8 mouse cellular contexts compared by ENCODE assay signal in the genomic region with DNA sequence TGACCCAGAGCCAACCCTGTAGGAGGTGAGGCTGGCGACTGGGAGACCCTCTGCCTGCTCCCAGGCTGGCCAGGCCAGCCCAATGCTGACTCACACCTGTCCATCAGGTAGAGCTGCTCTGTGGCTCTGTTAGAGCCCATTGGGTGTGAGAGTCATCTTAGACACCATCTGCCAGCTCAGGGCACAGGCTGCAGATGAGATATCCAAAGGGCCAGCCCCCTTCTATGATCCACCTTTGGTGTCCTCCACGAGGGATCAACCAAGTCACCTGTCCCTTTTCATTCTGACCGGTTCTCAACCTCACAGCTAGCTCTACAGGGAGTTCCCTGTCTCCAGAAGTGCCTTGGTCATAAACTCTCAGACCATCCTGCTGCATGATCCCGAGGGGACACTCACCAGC. TPM values are rescaled to one million over a fixed set of nuclear protein-coding genes. Genes with fewer than 3 reads are reported as not detected.
DNase-seq lines count a peak whose midpoint lies in the region; ATAC-seq and TF ChIP-seq lines count a peak whose summit lies in the region.

No protein-coding gene starts in this region.

- DNase-seq in kidney, postnatal 0 days (ENCODE audit: low spot score): no peak
- no peak for DNase-seq in kidney, postnatal 36 days
- DNase-seq in embryonic facial prominence, embryonic 10.5 days (ENCODE audit: low spot score): peak; percentile 9
- DNase-seq in Muller cell, postnatal 12 days (ENCODE audit: inconsistent ontology term): no peak
- DNase-seq in right cerebral cortex, adult 2 months (ENCODE audit: low spot score in 2 of 2): no peak

- 35% methylated on average over 4 of the region's 4 CpGs for WGBS in kidney, postnatal 0 days
- 79% methylated on average over 4 of the region's 4 CpGs for WGBS in embryonic facial prominence, embryonic 10.5 days
- 58% methylated on average over 4 of the region's 4 CpGs for WGBS in hindbrain, embryonic 12.5 days
- 72% methylated on average over 4 of the region's 4 CpGs for WGBS in midbrain, embryonic 13.5 days

- H3K27ac ChIP-seq in kidney, postnatal 0 days: no peak overlapping the region
- peak overlapping the region; percentile 99 for H3K27ac ChIP-seq in embryonic facial prominence, embryonic 10.5 days (replicated peaks)
- 0 out of 2 replicates have a peak overlapping the region, but pooled peaks have one; percentile 98 for H3K27ac ChIP-seq in hindbrain, embryonic 12.5 days
- H3K27ac ChIP-seq in midbrain, embryonic 13.5 days: no peak overlapping the region

- peak overlapping the region; percentile 87 for H3K9ac ChIP-seq in kidney, postnatal 0 days (ENCODE audit: low read depth, low read length)
- H3K9ac ChIP-seq in hindbrain, embryonic 12.5 days: peak overlapping the region; percentile 96
- H3K9ac ChIP-seq in midbrain, embryonic 13.5 days (replicated peaks): peak overlapping the region; percentile 94

- H3K36me3 ChIP-seq in kidney, postnatal 0 days (ENCODE audit: insufficient read depth, low read length): peaks cover 33% of the 10 kb centered on the region
- H3K36me3 ChIP-seq in embryonic facial prominence, embryonic 10.5 days (replicated peaks): peaks cover 63% of the 10 kb centered on the region
- peaks cover 50% of the 10 kb centered on the region for H3K36me3 ChIP-seq in hindbrain, embryonic 12.5 days
- peaks cover 50% of the 10 kb centered on the region for H3K36me3 ChIP-seq in midbrain, embryonic 13.5 days

- no peak for ATAC-seq in kidney, postnatal 0 days (replicated peaks; ENCODE audit: low FRiP score, low read depth)
- no peak for ATAC-seq in hindbrain, embryonic 12.5 days (ENCODE audit: low FRiP score)
- no peak for ATAC-seq in midbrain, embryonic 13.5 days
- no peak for ATAC-seq in inflammation-experienced regulatory T-cells, adult 6 months

- peaks cover 21% of the 10 kb centered on the region for H3K4me1 ChIP-seq in kidney, postnatal 0 days (replicated peaks; ENCODE audit: insufficient read depth, low read length)
- peaks cover 64% of the 10 kb centered on the region for H3K4me1 ChIP-seq in embryonic facial prominence, embryonic 10.5 days
- peaks cover 43% of the 10 kb centered on the region for H3K4me1 ChIP-seq in hindbrain, embryonic 12.5 days
- H3K4me1 ChIP-seq in midbrain, embryonic 13.5 days (replicated peaks): peaks cover 47% of the 10 kb centered on the region

- peak overlapping the region; percentile 66 for H3K4me3 ChIP-seq in kidney, postnatal 0 days (replicated peaks; ENCODE audit: low read depth, low read length)
- peak overlapping the region; percentile 91 for H3K4me3 ChIP-seq in embryonic facial prominence, embryonic 10.5 days
- H3K4me3 ChIP-seq in hindbrain, embryonic 12.5 days: peak overlapping the region; percentile 91
- H3K4me3 ChIP-seq in midbrain, embryonic 13.5 days (replicated peaks): peak overlapping the region; percentile 90

- TF ChIP-seq CTCF in kidney, postnatal 0 days (IDR thresholded peaks at IDR 0.05; ENCODE audit: low read depth): no peak

- no peaks in the 10 kb centered on the region for H3K27me3 ChIP-seq in kidney, postnatal 0 days (ENCODE audit: insufficient read depth, low read length)
- no peaks in the 10 kb centered on the region for H3K27me3 ChIP-seq in embryonic facial prominence, embryonic 10.5 days (replicated peaks; ENCODE audit: low read depth, poor library complexity, severe bottlenecking)
- H3K27me3 ChIP-seq in hindbrain, embryonic 12.5 days: no peaks in the 10 kb centered on the region
- H3K27me3 ChIP-seq in midbrain, embryonic 13.5 days: no peaks in the 10 kb centered on the region

- peak overlapping the region; percentile 92 for H3K4me2 ChIP-seq in kidney, postnatal 0 days (ENCODE audit: low read length)
- H3K4me2 ChIP-seq in hindbrain, embryonic 12.5 days (replicated peaks): peak overlapping the region; percentile 99
- peak overlapping the region; percentile 99 for H3K4me2 ChIP-seq in midbrain, embryonic 13.5 days (replicated peaks)

- H3K9me3 ChIP-seq in kidney, postnatal 0 days (replicated peaks; ENCODE audit: low read length): no peaks in the 10 kb centered on the region
- no peaks in the 10 kb centered on the region for H3K9me3 ChIP-seq in embryonic facial prominence, embryonic 10.5 days
- no peaks in the 10 kb centered on the region for H3K9me3 ChIP-seq in hindbrain, embryonic 12.5 days (replicated peaks)
- no peaks in the 10 kb centered on the region for H3K9me3 ChIP-seq in midbrain, embryonic 13.5 days

RNA-seq across cellular contexts. Expression of gene Fasn, which starts 2.0 kb away (rescaled TPM):
- polyA plus RNA-seq in kidney, postnatal 0 days (2015; fragmentation: Nextera tagmentation; extraction: Ambion mirVana): 19.8 and 19.9 TPM in 2 replicates
- 121 and 132 TPM in 2 replicates for polyA plus RNA-seq in embryonic facial prominence, embryonic 10.5 days (2016; fragmentation: Nextera tagmentation; extraction: Ambion mirVana)
- 115 and 120 TPM in 2 replicates for polyA plus RNA-seq in hindbrain, embryonic 12.5 days (2016; fragmentation: Nextera tagmentation; extraction: Ambion mirVana)
- 83.6 and 89.2 TPM in 2 replicates for polyA plus RNA-seq in midbrain, embryonic 13.5 days (2015; fragmentation: Nextera tagmentation; extraction: Ambion mirVana)
- polyA plus RNA-seq in inflammation-experienced regulatory T-cells, adult 6 months (2017; shearing (Covaris generic)): 10 to 100 TPM; 22.7 to 31.3 (median 29.4) TPM

RNA-seq across cellular contexts. Expression of gene Dus1l, which starts 26.1 kb away (rescaled TPM):
- 66.0 and 73.0 TPM in 2 replicates for polyA plus RNA-seq in kidney, postnatal 0 days (2015; fragmentation: Nextera tagmentation; extraction: Ambion mirVana)
- 96.6 and 101 TPM in 2 replicates for polyA plus RNA-seq in embryonic facial prominence, embryonic 10.5 days (2016; fragmentation: Nextera tagmentation; extraction: Ambion mirVana)
- 54.5 and 60.0 TPM in 2 replicates for polyA plus RNA-seq in hindbrain, embryonic 12.5 days (2016; fragmentation: Nextera tagmentation; extraction: Ambion mirVana)
- polyA plus RNA-seq in midbrain, embryonic 13.5 days (2015; fragmentation: Nextera tagmentation; extraction: Ambion mirVana): 51.4 and 55.7 TPM in 2 replicates
- 10 to 100 TPM; 30.4 to 34.4 (median 34.3) TPM for polyA plus RNA-seq in inflammation-experienced regulatory T-cells, adult 6 months (2017; shearing (Covaris generic))

RNA-seq across cellular contexts. Expression of gene Gps1, which starts 38.2 kb away (rescaled TPM):
- polyA plus RNA-seq in kidney, postnatal 0 days (2015; fragmentation: Nextera tagmentation; extraction: Ambion mirVana): 158 and 170 TPM in 2 replicates
- 265 and 272 TPM in 2 replicates for polyA plus RNA-seq in embryonic facial prominence, embryonic 10.5 days (2016; fragmentation: Nextera tagmentation; extraction: Ambion mirVana)
- polyA plus RNA-seq in hindbrain, embryonic 12.5 days (2016; fragmentation: Nextera tagmentation; extraction: Ambion mirVana): 223 and 232 TPM in 2 replicates
- 268 and 273 TPM in 2 replicates for polyA plus RNA-seq in midbrain, embryonic 13.5 days (2015; fragmentation: Nextera tagmentation; extraction: Ambion mirVana)
- 100 to 1,000 TPM; 121 to 154 (median 127) TPM for polyA plus RNA-seq in inflammation-experienced regulatory T-cells, adult 6 months (2017; shearing (Covaris generic))

RNA-seq across cellular contexts. Expression of gene Rfng, which starts 38.3 kb away (rescaled TPM):
- 32.4 and 32.6 TPM in 2 replicates for polyA plus RNA-seq in kidney, postnatal 0 days (2015; fragmentation: Nextera tagmentation; extraction: Ambion mirVana)
- polyA plus RNA-seq in embryonic facial prominence, embryonic 10.5 days (2016; fragmentation: Nextera tagmentation; extraction: Ambion mirVana): 40.0 and 42.1 TPM in 2 replicates
- 68.5 and 70.1 TPM in 2 replicates for polyA plus RNA-seq in hindbrain, embryonic 12.5 days (2016; fragmentation: Nextera tagmentation; extraction: Ambion mirVana)
- polyA plus RNA-seq in midbrain, embryonic 13.5 days (2015; fragmentation: Nextera tagmentation; extraction: Ambion mirVana): 84.6 TPM in 2 replicates
- polyA plus RNA-seq in inflammation-experienced regulatory T-cells, adult 6 months (2017; shearing (Covaris generic)): 1 to 10 TPM; 3.5 to 4.4 (median 3.7) TPM

RNA-seq across cellular contexts. Expression of gene Hmga1b, which starts 59.7 kb away (rescaled TPM):
- 2.6 and 4.5 TPM in 2 replicates for polyA plus RNA-seq in kidney, postnatal 0 days (2015; fragmentation: Nextera tagmentation; extraction: Ambion mirVana)
- 10.5 and 11.6 TPM in 2 replicates for polyA plus RNA-seq in embryonic facial prominence, embryonic 10.5 days (2016; fragmentation: Nextera tagmentation; extraction: Ambion mirVana)
- 3.0 and 4.0 TPM in 2 replicates for polyA plus RNA-seq in hindbrain, embryonic 12.5 days (2016; fragmentation: Nextera tagmentation; extraction: Ambion mirVana)
- polyA plus RNA-seq in midbrain, embryonic 13.5 days (2015; fragmentation: Nextera tagmentation; extraction: Ambion mirVana): 2.7 and 3.1 TPM in 2 replicates
- 10 to 100 TPM; 24.1 to 64.8 (median 62.8) TPM for polyA plus RNA-seq in inflammation-experienced regulatory T-cells, adult 6 months (2017; shearing (Covaris generic))

Comparison
In these comparisons a context has a peak if more than half of its experiments do, and no peak if none do; other contexts are left out.
1. H3K27ac ChIP-seq: peak in embryonic facial prominence, embryonic 10.5 days (single experiment) and hindbrain, embryonic 12.5 days (single experiment); none in kidney, postnatal 0 days (single experiment) and midbrain, embryonic 13.5 days (single experiment).
2. Peak in every context shown above with its lines, with median percentiles within 50 percentile points of each other: H3K4me2 ChIP-seq, H3K4me3 ChIP-seq and H3K9ac ChIP-seq.